Mouse (Mus musculus) midbrain, embryonic 13.5 days (tissue): ENCODE data around the gene Ppp1r3a. TPM values are rescaled to one million over a fixed set of nuclear protein-coding genes. Genes with fewer than 3 reads are reported as not detected.

ENCODE experiments used
- ATAC-seq: fragments of 200-750 bp; cut with Nextera tagmentation; 2 replicates; pipeline ENCODE4 v1.8.0; 2017; ENCODE audit warnings: mild to moderate bottlenecking, moderate TSS enrichment, moderate library complexity
- H3K27ac ChIP-seq: fragments of 300-500 bp; sonication (generic); 2 replicates; pipeline ENCODE4 v1.5.1; 2015; ENCODE audit warnings: inconsistent platforms, mild to moderate bottlenecking, moderate library complexity
- H3K27me3 ChIP-seq: fragments of 300-500 bp; sonication (generic); 2 replicates; pipeline ENCODE4 v1.6.1; 2015; ENCODE audit warnings: mild to moderate bottlenecking, inconsistent platforms
- H3K36me3 ChIP-seq: fragments of 300-500 bp; sonication (generic); 2 replicates; pipeline ENCODE4 v1.6.1; 2015; ENCODE audit warnings: mild to moderate bottlenecking, inconsistent platforms
- H3K4me1 ChIP-seq: fragments of 300-500 bp; sonication (generic); replicated peaks from 2 replicates; pipeline ENCODE4 v1.6.1; 2015; ENCODE audit warnings: inconsistent platforms
- H3K4me2 ChIP-seq: fragments of 300-500 bp; sonication (generic); replicated peaks from 2 replicates; pipeline ENCODE4 v1.6.1; 2015; ENCODE audit warnings: moderate library complexity, mild to moderate bottlenecking, inconsistent platforms
- H3K4me3 ChIP-seq: fragments of 300-500 bp; sonication (generic); replicated peaks from 2 replicates; pipeline ENCODE4 v1.5.1; 2015; ENCODE audit warnings: mild to moderate bottlenecking, inconsistent platforms
- H3K9ac ChIP-seq: fragments of 300-500 bp; sonication (generic); replicated peaks from 2 replicates; pipeline ENCODE4 v1.6.1; 2015; ENCODE audit warnings: mild to moderate bottlenecking, inconsistent platforms
- H3K9me3 ChIP-seq: fragments of 300-500 bp; sonication (generic); 2 replicates; pipeline ENCODE4 v1.6.1; 2016; ENCODE audit warnings: mild to moderate bottlenecking, inconsistent platforms
- WGBS: fragments of 180-500 bp; shearing (Covaris S2); methylation state at CpG from one replicate; pipeline ENCODE4 v1.1.7; 2015; 5-methylcytosine and 5-hydroxymethylcytosine counted together
- polyA plus RNA-seq: library from polyadenylated mRNA; unstranded; fragments of >200 nt; fragmentation: Nextera tagmentation; extraction: Ambion mirVana; gene quantifications from 2 replicates; pipeline ENCODE4 v1.2.1, GENCODE M21; 2015

The Ppp1r3a gene
- not detected in 2 replicates for polyA plus RNA-seq

- no peak for ATAC-seq
- no peak within 1 kb of the TSS for H3K9ac ChIP-seq
Measured at GRCm38 (mm10) chr6:14754901-14755591, at the start of gene Ppp1r3a. Gene Ppp1r3a (minus strand): TSS chr6:14755274.

GRCm38 (mm10) chr6:14787157-14787938 is 32.3 kb upstream of the Ppp1r3a start:
- no peaks in the 10 kb centered on the region for H3K27me3 ChIP-seq
- no peaks in the 10 kb centered on the region for H3K36me3 ChIP-seq
- no peak overlapping the region for H3K4me2 ChIP-seq
- H3K4me3 ChIP-seq: no peak overlapping the region
- no peak for ATAC-seq
- 100% methylated on average over 1 of the region's 1 CpGs for WGBS
- H3K27ac ChIP-seq: no peak overlapping the region
- H3K9me3 ChIP-seq: no peaks in the 10 kb centered on the region
- no peaks in the 10 kb centered on the region for H3K4me1 ChIP-seq
- no peak overlapping the region for H3K9ac ChIP-seq

More at GRCm38 (mm10) chr6:14754901-14755591, at the start of gene Ppp1r3a:
- Histone ChIP-seq H3K4me2 (no peak within 1 kb of the TSS), H3K4me3 (no peak within 1 kb of the TSS), H3K9me3 (no peaks in the 10 kb centered on the region), H3K36me3 (no peaks in the 10 kb centered on the region), H3K4me1 (no peaks in the 10 kb centered on the region), H3K27ac (no peak within 1 kb of the TSS), H3K27me3 (no peaks in the 10 kb centered on the region)
- 88% methylated on average over 7 of the region's 7 CpGs for WGBS

DNA sequence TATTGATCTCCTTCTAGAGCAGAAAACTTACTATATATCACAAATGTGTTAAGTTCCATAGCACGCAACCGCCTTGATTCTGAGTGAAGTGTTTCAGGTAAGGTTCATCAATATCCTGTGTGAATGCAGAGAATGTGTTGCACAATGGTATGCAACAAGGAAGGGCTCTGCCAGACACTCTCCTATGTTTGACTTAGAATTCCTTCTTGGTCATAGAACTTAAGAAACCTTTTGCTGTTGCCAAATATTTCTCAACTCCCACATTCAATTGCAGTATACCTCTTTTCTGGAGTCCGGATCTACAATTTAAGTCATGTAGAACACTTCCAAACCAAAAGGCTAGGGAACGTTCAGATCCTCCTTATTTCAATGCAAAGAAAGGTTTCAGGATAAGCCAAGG is 22.8 kb upstream of the Ppp1r3a start:
- no peaks in the 10 kb centered on the region for H3K27me3 ChIP-seq
- no peak overlapping the region for H3K4me3 ChIP-seq
- no peak overlapping the region for H3K9ac ChIP-seq
- no peaks in the 10 kb centered on the region for H3K36me3 ChIP-seq
- ATAC-seq: no peak
- H3K27ac ChIP-seq: no peak overlapping the region
- no peak overlapping the region for H3K4me2 ChIP-seq
- 91% methylated on average over 4 of the region's 4 CpGs for WGBS
- no peaks in the 10 kb centered on the region for H3K9me3 ChIP-seq
- no peaks in the 10 kb centered on the region for H3K4me1 ChIP-seq

DNA sequence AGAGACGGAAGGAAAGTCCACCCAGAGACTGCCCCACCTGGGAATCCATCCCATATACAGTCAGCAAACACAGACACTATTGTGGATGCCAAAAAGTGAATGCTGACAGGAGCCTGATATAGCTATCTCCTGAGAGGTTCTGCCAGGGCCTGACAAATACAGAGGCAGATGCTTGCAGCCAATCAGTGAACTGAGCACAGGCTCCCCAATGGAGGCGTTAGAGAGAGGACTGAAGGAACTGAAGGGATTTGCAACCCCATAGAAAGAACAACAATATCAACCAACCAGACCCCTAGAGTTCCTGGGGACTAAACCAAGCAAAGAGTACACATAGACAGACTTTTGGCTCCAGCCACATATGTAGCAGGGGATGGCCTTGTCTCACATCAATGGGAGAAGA is 16.6 kb upstream of the Ppp1r3a start:
- WGBS: 75% methylated on average over 2 of the region's 2 CpGs

DNA sequence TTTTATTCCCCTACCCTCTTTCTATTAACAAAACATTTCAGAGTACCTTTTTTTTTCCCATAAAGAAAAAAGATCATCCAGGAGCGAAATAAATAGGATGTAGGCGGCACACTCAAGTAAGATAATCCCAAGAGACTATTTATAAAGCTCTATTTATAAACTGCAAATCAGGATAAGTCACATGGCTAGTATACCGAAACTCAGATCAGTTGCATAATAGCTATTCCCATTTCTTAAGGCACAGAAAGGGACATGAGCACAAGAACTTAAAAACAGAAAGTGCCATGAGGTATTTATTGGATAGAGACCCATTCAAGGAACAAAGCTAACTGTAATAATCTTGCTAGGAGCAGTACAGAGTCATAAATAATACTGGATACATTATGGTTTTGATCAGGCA is 2.4 kb upstream of the Ppp1r3a start:
- no peak overlapping the region for H3K4me3 ChIP-seq
- no peak overlapping the region for H3K27ac ChIP-seq
- ATAC-seq: no peak
- H3K27me3 ChIP-seq: no peaks in the 10 kb centered on the region
- no peaks in the 10 kb centered on the region for H3K36me3 ChIP-seq
- 69% methylated on average over 3 of the region's 3 CpGs for WGBS
- H3K9ac ChIP-seq: no peak overlapping the region
- H3K4me2 ChIP-seq: no peak overlapping the region
- H3K4me1 ChIP-seq: no peaks in the 10 kb centered on the region
- no peaks in the 10 kb centered on the region for H3K9me3 ChIP-seq

More for the DNA sequence above, 16.6 kb upstream of the Ppp1r3a start:
- Histone ChIP-seq H3K4me3 (no peak overlapping the region), H3K27ac (no peak overlapping the region), H3K9ac (no peak overlapping the region), H3K4me1 (no peaks in the 10 kb centered on the region), H3K36me3 (no peaks in the 10 kb centered on the region), H3K27me3 (no peaks in the 10 kb centered on the region), H3K4me2 (no peak overlapping the region), H3K9me3 (no peaks in the 10 kb centered on the region)
- no peak for ATAC-seq

GRCm38 (mm10) chr6:14753512-14753911 is 1.6 kb downstream of the Ppp1r3a start:
- no peaks in the 10 kb centered on the region for H3K36me3 ChIP-seq
- no peaks in the 10 kb centered on the region for H3K27me3 ChIP-seq
- ATAC-seq: no peak
- WGBS: 86% methylated on average over 4 of the region's 4 CpGs
- H3K4me3 ChIP-seq: no peak overlapping the region
- H3K9ac ChIP-seq: no peak overlapping the region
- no peak overlapping the region for H3K27ac ChIP-seq
- no peak overlapping the region for H3K4me2 ChIP-seq
- H3K9me3 ChIP-seq: no peaks in the 10 kb centered on the region
- H3K4me1 ChIP-seq: no peaks in the 10 kb centered on the region

GRCm38 (mm10) chr6:14752211-14752610 is 2.9 kb downstream of the Ppp1r3a start:
- Histone ChIP-seq H3K9me3 (no peaks in the 10 kb centered on the region), H3K27ac (no peak overlapping the region), H3K4me3 (no peak overlapping the region), H3K4me2 (no peak overlapping the region), H3K4me1 (no peaks in the 10 kb centered on the region), H3K27me3 (no peaks in the 10 kb centered on the region), H3K9ac (no peak overlapping the region), H3K36me3 (no peaks in the 10 kb centered on the region)
- no peak for ATAC-seq
- 69% methylated on average over 1 of the region's 1 CpGs for WGBS

DNA sequence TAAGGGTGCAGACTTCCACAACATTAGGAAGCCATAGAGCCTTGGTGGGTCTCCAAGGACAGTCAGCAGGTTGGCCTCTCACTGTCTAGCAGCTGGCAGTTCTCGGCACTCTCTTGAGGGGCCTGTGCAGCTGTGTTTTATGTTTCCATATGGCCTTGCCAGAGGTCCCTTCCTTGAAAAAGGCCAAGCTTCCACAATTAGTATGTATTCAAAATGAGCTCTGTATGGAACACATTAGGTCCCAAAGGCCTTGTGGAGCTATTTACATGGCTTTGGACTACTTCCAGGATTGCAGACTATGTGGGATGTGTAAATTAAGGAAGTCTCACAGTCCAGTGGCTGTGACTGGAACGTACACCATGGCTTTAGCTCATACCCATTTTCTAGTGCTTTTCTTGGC is 8.1 kb downstream of the Ppp1r3a start:
- 90% methylated on average over 2 of the region's 2 CpGs for WGBS
- H3K27me3 ChIP-seq: no peaks in the 10 kb centered on the region
- H3K9me3 ChIP-seq: no peaks in the 10 kb centered on the region
- H3K4me1 ChIP-seq: no peaks in the 10 kb centered on the region
- ATAC-seq: no peak
- H3K4me2 ChIP-seq: no peak overlapping the region
- no peak overlapping the region for H3K4me3 ChIP-seq
- H3K36me3 ChIP-seq: no peaks in the 10 kb centered on the region
- no peak overlapping the region for H3K9ac ChIP-seq
- no peak overlapping the region for H3K27ac ChIP-seq

GRCm38 (mm10) chr6:14736017-14736416 is 19.1 kb downstream of the Ppp1r3a start:
- Histone ChIP-seq H3K9me3 (no peaks in the 10 kb centered on the region), H3K27ac (no peak overlapping the region), H3K9ac (no peak overlapping the region), H3K36me3 (no peaks in the 10 kb centered on the region), H3K4me1 (no peaks in the 10 kb centered on the region), H3K4me3 (no peak overlapping the region), H3K27me3 (no peaks in the 10 kb centered on the region), H3K4me2 (no peak overlapping the region)
- ATAC-seq: no peak
- WGBS: 82% methylated on average over 2 of the region's 2 CpGs

DNA sequence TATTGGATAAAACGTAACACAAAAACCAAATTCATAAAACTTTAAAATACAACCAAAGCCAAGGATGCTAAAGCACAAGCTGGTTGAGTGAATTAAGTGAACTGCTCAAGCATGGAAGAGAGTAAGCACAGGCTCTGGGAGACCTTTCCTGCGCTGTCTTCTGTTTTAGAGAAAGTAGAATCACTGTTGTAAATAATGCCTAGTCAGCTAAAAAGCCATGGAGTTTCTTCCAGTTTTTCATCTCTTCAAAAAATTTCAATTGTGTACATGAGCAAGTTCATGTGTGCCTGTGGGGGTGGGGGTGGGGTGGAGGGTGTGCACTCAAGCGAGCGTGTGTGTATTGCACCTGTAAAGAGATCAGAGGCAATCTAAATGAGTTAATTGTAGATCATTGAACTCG is 24.1 kb downstream of the Ppp1r3a start:
- Histone ChIP-seq H3K9ac (no peak overlapping the region), H3K27ac (no peak overlapping the region), H3K4me1 (no peaks in the 10 kb centered on the region), H3K36me3 (no peaks in the 10 kb centered on the region), H3K9me3 (no peaks in the 10 kb centered on the region), H3K4me3 (no peak overlapping the region), H3K27me3 (no peaks in the 10 kb centered on the region), H3K4me2 (no peak overlapping the region)
- WGBS: 83% methylated on average over 5 of the region's 5 CpGs
- ATAC-seq: no peak

- Histone ChIP-seq H3K4me2 (no peak overlapping the region), H3K9me3 (no peaks in the 10 kb centered on the region), H3K36me3 (no peaks in the 10 kb centered on the region), H3K27me3 (no peaks in the 10 kb centered on the region), H3K4me3 (no peak overlapping the region), H3K27ac (no peak overlapping the region), H3K4me1 (peaks cover 3% of the 10 kb centered on the region; the same call in 1 of the 2 replicates), H3K9ac (no peak overlapping the region)
- no peak for ATAC-seq
- WGBS: 76% methylated on average over 4 of the region's 4 CpGs
Measured at GRCm38 (mm10) chr6:14720772-14721414, 34.2 kb downstream of the Ppp1r3a start.

DNA sequence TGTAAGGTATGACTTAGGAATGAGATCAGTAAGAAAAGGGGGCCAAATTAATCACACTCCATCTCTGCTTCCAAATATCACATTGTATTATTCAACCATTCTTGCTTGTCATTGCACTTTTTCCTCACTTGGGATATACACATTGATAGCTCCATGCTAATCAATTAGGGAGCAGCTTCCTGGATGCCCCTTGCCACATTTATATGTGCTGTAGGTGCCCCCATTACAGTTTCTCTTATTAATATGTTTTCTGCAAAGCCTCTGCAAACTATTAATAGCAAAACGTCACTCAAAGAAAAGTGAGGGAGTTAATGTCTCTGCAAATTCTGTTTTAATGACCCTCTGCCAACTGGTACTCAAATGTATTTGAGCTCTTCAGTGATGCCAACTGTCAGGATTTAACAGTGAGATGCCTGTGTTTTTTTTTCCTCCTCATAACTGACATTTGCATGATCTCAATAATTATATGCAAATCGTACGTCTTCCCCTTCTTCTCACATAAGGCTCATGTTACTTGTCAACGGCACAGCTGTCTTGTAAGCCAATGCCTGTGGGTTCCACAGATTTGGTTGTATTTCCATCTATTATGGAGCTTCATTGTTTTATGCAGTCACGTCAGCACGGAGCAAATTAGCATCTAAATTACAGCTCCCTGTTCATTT is 34.8 kb downstream of the Ppp1r3a start:
- H3K27me3 ChIP-seq: no peaks in the 10 kb centered on the region
- peak; percentile 73; the same call in 1 of the 2 replicates for ATAC-seq
- H3K9ac ChIP-seq: no peak overlapping the region
- WGBS: 60% methylated on average over 6 of the region's 6 CpGs
- H3K4me2 ChIP-seq: no peak overlapping the region
- H3K36me3 ChIP-seq: no peaks in the 10 kb centered on the region
- H3K9me3 ChIP-seq: no peaks in the 10 kb centered on the region
- H3K27ac ChIP-seq: no peak overlapping the region
- H3K4me3 ChIP-seq: no peak overlapping the region
- H3K4me1 ChIP-seq: peaks cover 3% of the 10 kb centered on the region; the same call in 1 of the 2 replicates
